Mouse (Mus musculus): ENCODE measurements at regions not wholly inside any gene's neighbourhood (a gene's known extent, or its start where the extent isn't known, plus 50 kb on each side); places are given as distances from the start of the nearest gene placed in this dataset.

- TF ChIP-seq POLR2A (IDR thresholded peaks at IDR 0.05; ENCODE audit: extremely low read depth, insufficient read depth, low read length) (no peak), CTCF (IDR thresholded peaks at IDR 0.05; ENCODE audit: extremely low read depth, insufficient read depth, low read length) (no peak)
These were observed 382.7 kb downstream of the Fam84a start for GRCm38 (mm10) chr12:13769156-13769555.

All from cortical plate, adult 2 months (tissue).